In the genomic region with DNA sequence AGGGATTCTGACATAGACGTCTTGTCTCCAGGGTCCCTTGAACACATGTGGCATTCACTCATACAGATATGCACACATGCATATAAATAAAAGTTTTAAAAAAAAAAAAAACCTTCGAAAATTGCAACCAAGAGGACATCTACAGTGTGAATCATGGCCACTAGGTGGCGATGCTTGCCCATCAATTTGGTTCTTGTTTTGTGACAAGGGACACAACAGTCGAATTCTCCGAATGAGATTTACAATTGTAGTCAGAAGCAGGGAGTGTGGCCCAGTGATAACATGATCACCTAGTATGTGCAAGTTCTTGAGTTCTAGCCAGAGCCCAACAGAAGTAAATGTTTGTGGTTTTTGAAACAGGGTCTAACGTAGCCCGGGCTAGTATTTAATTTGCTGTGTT, we compare ENCODE assay signal across 8 mouse cellular contexts. TPM values are rescaled to one million over a fixed set of nuclear protein-coding genes. Genes with fewer than 3 reads are reported as not detected.
A peak's percentile ranks its signal among the peaks of the same experiment; 100 is the strongest.
DNase-seq lines count a peak whose midpoint lies in the region; ATAC-seq and TF ChIP-seq lines count a peak whose summit lies in the region.

No protein-coding gene starts in this region.

- no peak overlapping the region for H3K4me3 ChIP-seq in neural tube, embryonic 15.5 days (replicated peaks)
- H3K4me3 ChIP-seq in embryonic fibroblast, embryonic 13.5 days (ENCODE audit: insufficient read depth, low read length): no peak overlapping the region
- H3K4me3 ChIP-seq in kidney, postnatal 0 days (replicated peaks; ENCODE audit: low read depth, low read length): no peak overlapping the region
- H3K4me3 ChIP-seq in liver, embryonic 11.5 days (ENCODE audit: low read depth, low read length): no peak overlapping the region

- no peak overlapping the region for H3K9ac ChIP-seq in neural tube, embryonic 15.5 days (replicated peaks)
- no peak overlapping the region for H3K9ac ChIP-seq in kidney, postnatal 0 days (ENCODE audit: low read depth, low read length)
- H3K9ac ChIP-seq in liver, embryonic 11.5 days (ENCODE audit: low read depth, low read length): no peak overlapping the region

- no peak overlapping the region for H3K4me2 ChIP-seq in neural tube, embryonic 15.5 days
- H3K4me2 ChIP-seq in kidney, postnatal 0 days (ENCODE audit: low read length): no peak overlapping the region
- no peak overlapping the region for H3K4me2 ChIP-seq in liver, embryonic 11.5 days

- no peak for TF ChIP-seq POLR2A in embryonic fibroblast, embryonic 13.5 days (IDR thresholded peaks at IDR 0.05; ENCODE audit: low read depth, low read length)

- WGBS in neural tube, embryonic 15.5 days: 22% methylated on average over 7 of the region's 7 CpGs
- WGBS in kidney, postnatal 0 days: 22% methylated on average over 7 of the region's 7 CpGs
- 22% methylated on average over 7 of the region's 7 CpGs for WGBS in liver, embryonic 11.5 days

- peak; percentile 77 for DNase-seq in neural tube, embryonic 10.5 days (ENCODE audit: extremely low spot score, low spot score)
- peak; percentile 60 to 67 for DNase-seq in adrenal gland, postnatal 4 days (ENCODE audit: low spot score in 2 of 2)
- peak; percentile 90 for DNase-seq in kidney, postnatal 0 days (ENCODE audit: low spot score)
- peak; percentile 56 for DNase-seq in liver, embryonic 11.5 days (ENCODE audit: low spot score)
- peak; percentile 77 for DNase-seq in right cerebral cortex, adult 18-20 months
- DNase-seq in urinary bladder, postnatal 14 days (ENCODE audit: low spot score): peak; percentile 87

- ATAC-seq in neural tube, embryonic 15.5 days (ENCODE audit: low FRiP score): no peak
- ATAC-seq in kidney, postnatal 0 days (replicated peaks; ENCODE audit: low FRiP score, low read depth): no peak
- no peak for ATAC-seq in liver, embryonic 11.5 days (replicated peaks; ENCODE audit: low FRiP score)

- H3K27me3 ChIP-seq in neural tube, embryonic 15.5 days (replicated peaks): no peaks in the 10 kb centered on the region
- H3K27me3 ChIP-seq in kidney, postnatal 0 days (ENCODE audit: insufficient read depth, low read length): no peaks in the 10 kb centered on the region
- no peaks in the 10 kb centered on the region for H3K27me3 ChIP-seq in liver, embryonic 11.5 days (replicated peaks; ENCODE audit: control insufficient read depth, insufficient read depth, low read length)

- H3K36me3 ChIP-seq in neural tube, embryonic 15.5 days: no peaks in the 10 kb centered on the region
- no peaks in the 10 kb centered on the region for H3K36me3 ChIP-seq in kidney, postnatal 0 days (ENCODE audit: insufficient read depth, low read length)
- H3K36me3 ChIP-seq in liver, embryonic 11.5 days (ENCODE audit: control insufficient read depth, insufficient read depth, low read length): no peaks in the 10 kb centered on the region

- peak; percentile 24; the same call in 1 of the 2 replicates for TF ChIP-seq CTCF in embryonic fibroblast, embryonic 13.5 days (IDR thresholded peaks at IDR 0.05; ENCODE audit: borderline replicate concordance, insufficient read depth, low read length)
- TF ChIP-seq CTCF in kidney, postnatal 0 days (IDR thresholded peaks at IDR 0.05; ENCODE audit: low read depth): peak; percentile 93

- H3K4me1 ChIP-seq in neural tube, embryonic 15.5 days: peaks cover 45% of the 10 kb centered on the region
- peaks cover 2% of the 10 kb centered on the region; the same call in 1 of the 2 replicates for H3K4me1 ChIP-seq in embryonic fibroblast, embryonic 13.5 days (ENCODE audit: control insufficient read depth, insufficient read depth, low read length)
- H3K4me1 ChIP-seq in kidney, postnatal 0 days (replicated peaks; ENCODE audit: insufficient read depth, low read length): peaks cover 21% of the 10 kb centered on the region
- H3K4me1 ChIP-seq in liver, embryonic 11.5 days (replicated peaks; ENCODE audit: control insufficient read depth, insufficient read depth, low read length): peaks cover 18% of the 10 kb centered on the region

- no peak overlapping the region for H3K27ac ChIP-seq in neural tube, embryonic 15.5 days (replicated peaks)
- no peak overlapping the region for H3K27ac ChIP-seq in embryonic fibroblast, embryonic 13.5 days (ENCODE audit: insufficient read depth, low read length)
- H3K27ac ChIP-seq in kidney, postnatal 0 days: no peak overlapping the region
- no peak overlapping the region for H3K27ac ChIP-seq in liver, embryonic 11.5 days (ENCODE audit: low read depth, low read length)

- no peaks in the 10 kb centered on the region for H3K9me3 ChIP-seq in neural tube, embryonic 15.5 days (replicated peaks)
- H3K9me3 ChIP-seq in kidney, postnatal 0 days (replicated peaks; ENCODE audit: low read length): no peaks in the 10 kb centered on the region
- H3K9me3 ChIP-seq in liver, embryonic 11.5 days (ENCODE audit: control insufficient read depth, low read length): no peaks in the 10 kb centered on the region

RNA-seq across cellular contexts. Expression of gene Rcc1l, which starts 3.3 kb away (rescaled TPM):
- polyA plus RNA-seq in neural tube, embryonic 15.5 days (2015; fragmentation: Nextera tagmentation; extraction: Ambion mirVana): 20.3 and 21.6 TPM in 2 replicates
- 10 to 100 TPM; 33.0 to 35.6 TPM for total RNA-seq in adrenal gland, postnatal 4 days (2021)
- polyA plus RNA-seq in embryonic fibroblast, embryonic 13.5 days (2011; ENCODE audit: insufficient read length, low read depth, missing spikeins): 10.1 and 11.1 TPM in 2 replicates
- polyA plus RNA-seq in kidney, postnatal 0 days (2015; fragmentation: Nextera tagmentation; extraction: Ambion mirVana): 32.1 and 33.4 TPM in 2 replicates
- polyA plus RNA-seq in liver, embryonic 11.5 days (2014; fragmentation: Nextera tagmentation; extraction: Ambion mirVana): 39.1 and 43.8 TPM in 2 replicates

RNA-seq across cellular contexts. Expression of gene Gtf2ird2, which starts 3.9 kb away (rescaled TPM):
- polyA plus RNA-seq in neural tube, embryonic 15.5 days (2015; fragmentation: Nextera tagmentation; extraction: Ambion mirVana): 12.4 and 14.4 TPM in 2 replicates
- 10 to 100 TPM; 13.9 to 15.9 TPM for total RNA-seq in adrenal gland, postnatal 4 days (2021)
- polyA plus RNA-seq in embryonic fibroblast, embryonic 13.5 days (2011; ENCODE audit: insufficient read length, low read depth, missing spikeins): 4.5 and 7.1 TPM in 2 replicates
- polyA plus RNA-seq in kidney, postnatal 0 days (2015; fragmentation: Nextera tagmentation; extraction: Ambion mirVana): 6.1 and 6.9 TPM in 2 replicates
- 5.1 and 5.9 TPM in 2 replicates for polyA plus RNA-seq in liver, embryonic 11.5 days (2014; fragmentation: Nextera tagmentation; extraction: Ambion mirVana)

RNA-seq across cellular contexts. Expression of gene Ncf1, which starts 49.6 kb away (rescaled TPM):
- polyA plus RNA-seq in neural tube, embryonic 15.5 days (2015; fragmentation: Nextera tagmentation; extraction: Ambion mirVana): 2.5 and 5.1 TPM in 2 replicates
- 10 to 100 TPM in 1 of 2 experiments, 1 to 10 TPM in 1; 5.2 to 10.3 TPM for total RNA-seq in adrenal gland, postnatal 4 days (2021)
- 1.3 TPM in 1 of 2 replicates, not detected in the other for polyA plus RNA-seq in embryonic fibroblast, embryonic 13.5 days (2011; ENCODE audit: insufficient read length, low read depth, missing spikeins)
- polyA plus RNA-seq in kidney, postnatal 0 days (2015; fragmentation: Nextera tagmentation; extraction: Ambion mirVana): 2.4 and 2.9 TPM in 2 replicates
- polyA plus RNA-seq in liver, embryonic 11.5 days (2014; fragmentation: Nextera tagmentation; extraction: Ambion mirVana): 9.3 and 11.7 TPM in 2 replicates
